Mouse (Mus musculus) kidney, adult 2 months (tissue): ENCODE results near the gene Gm498.

Experiments used
- CTCF ChIP-seq: fragments of 200-500 bp; conservative IDR thresholded peaks from 2 replicates; pipeline ENCODE4 v1.5.1; 2011; ENCODE audit warnings: low read depth, mild to moderate bottlenecking, control low read depth, low read length, moderate library complexity, mixed read lengths; ENCODE audit not compliant: insufficient read depth, insufficient read length
- POLR2A ChIP-seq: fragments of 200-500 bp; IDR thresholded peaks from one replicate; pipeline ENCODE4 v1.6.1; 2011; ENCODE audit warnings: low read depth, low read length, control low read depth

DNA sequence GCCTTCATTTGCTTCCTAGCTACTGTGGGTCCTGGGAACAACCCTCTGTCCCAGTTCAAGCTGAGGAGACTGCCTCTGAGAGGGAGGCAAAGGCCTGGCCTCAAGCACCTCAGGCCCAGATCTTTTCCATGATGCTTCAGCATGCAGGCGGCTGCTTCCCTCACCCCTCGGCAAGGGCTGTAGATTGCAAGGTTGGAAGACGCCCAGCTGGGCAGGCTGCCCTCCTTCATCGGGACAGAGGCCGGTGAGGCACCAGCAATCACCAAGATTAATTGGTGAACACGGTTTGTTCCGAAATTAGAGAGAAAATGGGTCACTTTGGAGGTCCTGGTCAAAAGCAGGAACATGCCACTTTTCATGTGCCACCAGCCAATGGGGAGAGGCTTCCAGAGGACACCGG is 47.0 kb downstream of the Gm498 start:
- TF ChIP-seq POLR2A (no peak), CTCF (no peak)
